Mouse (Mus musculus) CH12.LX (cell line): ENCODE measurements around the gene Hoxd11. TPM values are rescaled to one million over a fixed set of nuclear protein-coding genes. Genes with fewer than 3 reads are reported as not detected.
A peak's percentile ranks its signal among the peaks of the same experiment; 100 is the strongest.

Experiments used
- DNase-seq: peaks from one replicate; pipeline ENCODE4 v3.0.0-alpha.2; 2013; ENCODE audit errors: extremely low read depth
- H3K27ac ChIP-seq: 2 replicates; pipeline ENCODE4 v1.5.1; 2012; ENCODE audit warnings: low read depth, mild to moderate bottlenecking, control low read depth, moderate library complexity; ENCODE audit not compliant: insufficient read depth
- H3K27me3 ChIP-seq: replicated peaks from 2 replicates; pipeline ENCODE3; 2012; ENCODE audit warnings: inconsistent platforms
- H3K36me3 ChIP-seq, 2 experiments: replicated peaks in 1 of 2; 2 replicates each; pipeline versions ENCODE3 to v1.6.1; 2012; ENCODE audit warnings: inconsistent platforms in 1 of 2, low read length in 1 of 2, mild to moderate bottlenecking in 1 of 2, mixed read lengths in 1 of 2, moderate library complexity in 1 of 2; ENCODE audit not compliant: control insufficient read depth in 1 of 2, insufficient read depth in 1 of 2
- H3K4me1 ChIP-seq, 2 experiments: 2 replicates each; pipeline ENCODE4 v1.6.1; 2012; ENCODE audit warnings: inconsistent platforms in 1 of 2, moderate library complexity in 1 of 2; ENCODE audit not compliant: insufficient read depth in 2 of 2, control insufficient read depth in 1 of 2
- H3K4me2 ChIP-seq: 2 replicates; pipeline ENCODE4 v1.6.1; 2012; ENCODE audit warnings: low read depth, mild to moderate bottlenecking, control low read depth; ENCODE audit not compliant: poor library complexity, insufficient read depth, severe bottlenecking
- H3K4me3 ChIP-seq, 3 experiments: fragments of 150-350 bp in 1 of 3; sonication (generic) in 1 of 3; replicated peaks in 1 of 3; 2 replicates each; pipeline versions ENCODE3 to v1.5.1; 2011 to 2012; ENCODE audit warnings: low read depth in 2 of 3, low read length in 2 of 3, mild to moderate bottlenecking in 2 of 3, moderate library complexity in 2 of 3, control low read depth in 1 of 3, improper control_type of control experiment in 1 of 3, inconsistent platforms in 1 of 3, mixed read lengths in 1 of 3; ENCODE audit not compliant: poor library complexity in 1 of 3
- H3K79me2 ChIP-seq: replicated peaks from 2 replicates; pipeline ENCODE4 v1.6.1; 2012; ENCODE audit warnings: mild to moderate bottlenecking, moderate library complexity; ENCODE audit not compliant: control insufficient read depth, poor library complexity, insufficient read depth, severe bottlenecking; ENCODE audit errors: extremely low read depth
- H3K9ac ChIP-seq: 2 replicates; pipeline ENCODE4 v1.6.1; 2012; ENCODE audit warnings: low read depth, mild to moderate bottlenecking, control low read depth, moderate library complexity; ENCODE audit not compliant: insufficient read depth
- H3K9me3 ChIP-seq: replicated peaks from 2 replicates; pipeline ENCODE3; 2012; ENCODE audit warnings: low read length, inconsistent platforms, mixed read lengths
- BHLHE40 ChIP-seq: IDR thresholded peaks from 2 replicates; pipeline ENCODE4 v1.6.1; 2011; ENCODE audit warnings: mild to moderate bottlenecking, low read depth, low read length, improper control_type of control experiment
- CTCF ChIP-seq, 2 experiments: IDR thresholded peaks in 1 of 2; conservative IDR thresholded peaks in 1 of 2; 2 replicates each; pipeline ENCODE4 v1.5.1; 2011 to 2012; ENCODE audit warnings: low read depth in 2 of 2, low read length in 2 of 2, improper control_type of control experiment in 1 of 2, inconsistent platforms in 1 of 2, mild to moderate bottlenecking in 1 of 2, moderate library complexity in 1 of 2
- E2F4 ChIP-seq: IDR thresholded peaks from 2 replicates; pipeline ENCODE4 v1.6.1; 2011; ENCODE audit warnings: low read depth, low read length, improper control_type of control experiment; ENCODE audit not compliant: insufficient replicate concordance
- EP300 ChIP-seq: IDR thresholded peaks from 2 replicates; pipeline ENCODE4 v1.6.1; 2011; ENCODE audit warnings: low read length, improper control_type of control experiment
- MAFK ChIP-seq: IDR thresholded peaks from 2 replicates; pipeline ENCODE4 v1.6.1; 2011; ENCODE audit warnings: low read length, improper control_type of control experiment; ENCODE audit not compliant: insufficient replicate concordance
- MXI1 ChIP-seq: IDR thresholded peaks from 2 replicates; pipeline ENCODE4 v1.6.1; 2011; ENCODE audit warnings: mild to moderate bottlenecking, low read depth, low read length, improper control_type of control experiment
- MYC ChIP-seq: IDR thresholded peaks from 2 replicates; pipeline ENCODE4 v1.6.1; 2011; ENCODE audit warnings: low read depth, mild to moderate bottlenecking, improper control_type of control experiment, low read length
- POLR2A ChIP-seq: IDR thresholded peaks from 2 replicates; pipeline ENCODE4 v1.6.1; 2011; ENCODE audit warnings: low read depth, mild to moderate bottlenecking, improper control_type of control experiment, low read length
- RAD21 ChIP-seq: IDR thresholded peaks from 2 replicates; pipeline ENCODE4 v1.6.1; 2011; ENCODE audit warnings: low read depth, mild to moderate bottlenecking, low read length, improper control_type of control experiment, moderate library complexity
- SIN3A ChIP-seq: IDR thresholded peaks from 2 replicates; pipeline ENCODE4 v1.6.1; 2012; ENCODE audit warnings: low read length, improper control_type of control experiment, inconsistent platforms
- SMC3 ChIP-seq: IDR thresholded peaks from 2 replicates; pipeline ENCODE4 v1.6.1; 2011; ENCODE audit warnings: low read depth, low read length, improper control_type of control experiment
- TCF12 ChIP-seq: IDR thresholded peaks from 2 replicates; pipeline ENCODE4 v1.6.1; 2014; ENCODE audit warnings: low read depth, mild to moderate bottlenecking, inconsistent platforms, low read length, improper control_type of control experiment
- UBTF ChIP-seq: IDR thresholded peaks from 2 replicates; pipeline ENCODE4 v1.6.1; 2012; ENCODE audit warnings: low read depth, mild to moderate bottlenecking, inconsistent platforms, low read length, improper control_type of control experiment, moderate library complexity
- USF2 ChIP-seq: conservative IDR thresholded peaks from 2 replicates; pipeline ENCODE4 v1.6.1; 2011; ENCODE audit warnings: low read depth, low read length, improper control_type of control experiment
- ZC3H11A ChIP-seq: IDR thresholded peaks from 2 replicates; pipeline ENCODE4 v1.6.1; 2012; ENCODE audit warnings: low read depth, mild to moderate bottlenecking, inconsistent platforms, low read length, improper control_type of control experiment
- ZMIZ1 ChIP-seq: IDR thresholded peaks from 2 replicates; pipeline ENCODE4 v1.6.1; 2012; ENCODE audit warnings: low read depth, mild to moderate bottlenecking, inconsistent platforms, low read length, improper control_type of control experiment
- dilution Hi-C: fragments of 300-500 bp; cut with MboI; formaldehyde crosslinking; loops from 2 replicates; pipeline ENCODE4 v1.14.3; 2020; ENCODE audit warnings: low sequenced_read_pairs; ENCODE audit not compliant: extremely low pct_unique_long_range_greater_than_20kb, extremely low pct_ligation_motif_present
- in situ Hi-C: fragments of 300-500 bp; cut with MboI; formaldehyde crosslinking; loops from 3 replicates; pipeline ENCODE4 v1.14.3; 2019; ENCODE audit warnings: low sequenced_read_pairs, low pct_ligation_motif_present, low pct_unique_long_range_greater_than_20kb, mixed read lengths
- polyA plus RNA-seq: library from polyadenylated mRNA; unstranded; fragments of >175 nt; gene quantifications from 2 replicates; pipeline ENCODE4 v1.2.1, GENCODE M21; 2012; ENCODE audit warnings: low read depth; ENCODE audit not compliant: insufficient read length
- total RNA-seq, 2 experiments: library from RNA; depleted of rRNA; stranded (reverse); fragments of 300-350 nt in 1 of 2; fragments of >200 nt in 1 of 2; gene quantifications; 2 replicates each; pipeline ENCODE4 v1.2.3; 2012 to 2014

The Hoxd11 gene
- total and polyA plus RNA-seq, 3 experiments, result not detected

DNA sequence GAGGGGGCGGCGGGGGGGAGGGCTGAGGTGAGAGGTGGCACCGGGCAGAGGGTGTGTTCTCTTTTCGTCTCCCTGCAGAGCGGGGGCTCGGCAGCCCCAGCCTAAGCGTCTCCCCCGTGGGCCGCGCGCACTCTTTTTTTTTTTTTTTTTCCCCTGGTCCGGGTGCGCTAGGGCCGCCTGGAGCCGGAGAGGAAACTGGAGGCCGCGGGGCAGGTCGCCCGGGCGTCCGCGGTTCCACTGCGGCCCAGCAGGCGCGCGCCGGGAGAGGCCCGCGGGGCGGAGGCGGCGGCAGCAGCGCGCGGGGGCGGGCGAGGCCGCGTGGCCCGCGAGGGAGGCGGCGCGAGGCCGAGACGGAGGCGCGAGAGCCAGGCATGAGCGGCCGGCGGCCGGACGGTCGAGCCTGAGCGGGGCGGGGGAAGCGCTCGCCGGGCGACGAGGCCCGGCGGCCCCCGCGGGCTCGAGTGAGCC, 25.7 kb downstream of the Hoxd11 start:
- DNase-seq, result no peak
- dilution Hi-C loops, result no loop called here
- H3K4me3 ChIP-seq, result peak overlapping the region in 1 of 3 experiments; percentile 50
- no peaks in the 10 kb centered on the region for H3K9me3 ChIP-seq
- H3K4me2 ChIP-seq, result no peak overlapping the region
- no peak for TF ChIP-seq MAFK
- TF ChIP-seq RAD21, result no peak
- no peak for TF ChIP-seq ZC3H11A
- TF ChIP-seq TCF12, result no peak
- TF ChIP-seq SMC3, result no peak
- TF ChIP-seq USF2, result no peak
- TF ChIP-seq MYC, result no peak
- no peak for TF ChIP-seq POLR2A
- no peak for TF ChIP-seq UBTF
- H3K4me1 ChIP-seq, result peaks cover 0 to 4% of the 10 kb centered on the region in 2 experiments; a peak in 2 of 4 replicates
- no peaks in the 10 kb centered on the region for H3K36me3 ChIP-seq
- no peak overlapping the region for H3K9ac ChIP-seq
- no peaks in the 10 kb centered on the region for H3K79me2 ChIP-seq
- in situ Hi-C loops, result loop anchor here (25.0 kb wide), 1 partner anchor 882 kb away; no protein-coding TSS in a partner anchor
- H3K27ac ChIP-seq, result no peak overlapping the region
- peaks cover 6% of the 10 kb centered on the region for H3K27me3 ChIP-seq

DNA sequence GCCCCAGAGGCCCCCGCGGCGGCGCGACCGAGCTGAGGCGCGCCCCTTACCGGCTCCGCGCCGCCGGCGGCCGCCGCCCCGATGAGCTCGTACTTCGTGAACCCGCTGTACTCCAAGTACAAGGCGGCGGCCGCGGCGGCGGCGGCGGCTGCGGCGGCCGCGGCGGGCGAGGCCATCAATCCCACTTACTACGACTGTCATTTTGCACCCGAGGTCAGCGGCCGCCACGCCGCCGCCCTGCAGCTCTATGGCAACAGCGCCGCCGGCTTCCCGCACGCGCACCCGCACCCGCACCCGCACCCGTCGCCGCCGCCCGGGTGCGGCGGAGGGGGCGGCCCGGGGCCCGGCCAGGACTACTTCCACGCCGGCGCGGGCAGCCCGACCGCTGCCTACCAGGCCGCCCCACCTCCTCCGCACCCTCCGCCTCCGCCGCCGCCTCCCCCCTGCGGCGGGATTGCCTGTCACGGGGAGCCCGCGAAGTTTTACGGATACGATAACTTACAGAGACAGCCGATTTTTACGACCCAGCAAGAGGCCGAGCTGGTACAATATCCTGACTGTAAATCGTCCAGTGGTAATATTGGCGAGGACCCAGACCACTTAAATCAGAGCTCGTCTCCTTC, 26.2 kb downstream of the Hoxd11 start:
- peak; percentile 7 for DNase-seq
- TF ChIP-seq USF2 (no peak), MXI1 (no peak), CTCF (conservative IDR thresholded peaks at IDR 0.05 in 1 of 2, IDR thresholded peaks at IDR 0.05 in 1 of 2; ENCODE audit: low read depth in 2 of 2, low read length in 2 of 2) (no peak)
- no peaks in the 10 kb centered on the region for H3K9me3 ChIP-seq
- in situ Hi-C loops, result loop anchor here (25.0 kb wide), 1 partner anchor 882 kb away; no protein-coding TSS in a partner anchor
- no peak overlapping the region for H3K27ac ChIP-seq
- dilution Hi-C loops, result no loop called here
- peaks cover 6% of the 10 kb centered on the region for H3K27me3 ChIP-seq
- peaks cover 0 to 4% of the 10 kb centered on the region in 2 experiments; a peak in 2 of 4 replicates for H3K4me1 ChIP-seq
- H3K79me2 ChIP-seq, result no peaks in the 10 kb centered on the region
- no peak overlapping the region for H3K4me2 ChIP-seq
- H3K36me3 ChIP-seq, result no peaks in the 10 kb centered on the region
- H3K9ac ChIP-seq, result no peak overlapping the region
- peak overlapping the region in 1 of 3 experiments; percentile 50 for H3K4me3 ChIP-seq

DNA sequence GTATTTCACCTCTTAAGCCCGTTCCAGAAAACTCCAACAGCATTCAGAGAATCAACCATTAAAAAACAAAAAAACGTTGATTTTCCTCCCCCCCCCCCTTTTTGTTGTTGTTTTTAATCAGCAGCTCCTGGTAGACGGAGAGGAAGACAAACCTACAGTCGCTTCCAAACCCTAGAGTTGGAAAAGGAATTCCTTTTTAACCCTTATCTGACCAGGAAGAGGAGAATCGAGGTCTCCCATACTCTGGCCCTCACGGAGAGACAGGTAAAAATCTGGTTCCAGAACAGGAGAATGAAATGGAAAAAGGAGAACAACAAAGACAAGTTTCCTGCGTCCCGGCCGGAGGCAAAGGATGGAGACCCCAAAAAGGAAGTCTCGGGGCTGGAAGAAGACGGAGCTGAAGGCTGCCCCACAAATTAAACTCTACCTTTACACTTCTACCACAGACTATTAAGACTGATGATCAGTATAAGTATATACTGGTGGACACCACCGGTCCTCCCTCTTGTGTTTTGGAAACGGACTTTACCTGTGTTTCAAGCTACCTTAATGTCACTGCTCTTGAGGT, 27.1 kb downstream of the Hoxd11 start:
- in situ Hi-C loops (loop anchor here (25.0 kb wide), 1 partner anchor 881 kb away; no protein-coding TSS in a partner anchor), dilution Hi-C loops (no loop called here)
- H3K4me2 ChIP-seq, result no peak overlapping the region
- peaks cover 0 to 4% of the 10 kb centered on the region in 2 experiments; a peak in 2 of 4 replicates for H3K4me1 ChIP-seq
- no peaks in the 10 kb centered on the region for H3K36me3 ChIP-seq
- TF ChIP-seq SIN3A (no peak), EP300 (no peak), BHLHE40 (no peak), ZMIZ1 (no peak), ZC3H11A (no peak), USF2 (no peak), CTCF (conservative IDR thresholded peaks at IDR 0.05 in 1 of 2, IDR thresholded peaks at IDR 0.05 in 1 of 2; ENCODE audit: low read depth in 2 of 2, low read length in 2 of 2) (no peak), E2F4 (no peak)
- no peaks in the 10 kb centered on the region for H3K79me2 ChIP-seq
- no peaks in the 10 kb centered on the region for H3K9me3 ChIP-seq
- H3K27me3 ChIP-seq, result peaks cover 6% of the 10 kb centered on the region
- no peak for DNase-seq
- no peak overlapping the region for H3K9ac ChIP-seq
- H3K4me3 ChIP-seq, result no peak overlapping the region
- H3K27ac ChIP-seq, result no peak overlapping the region
